Mouse (Mus musculus) induced T-regulatory cell, adult 2 months (primary cell): ENCODE measurements around the gene 9130213A22Rik.
"Not testable (repeated sequence)": the region's sequence is repeated elsewhere in the genome, so short reads cannot be mapped to it uniquely, and the experiment has no call there.

Experiments
- DNase-seq: peaks from one replicate; pipeline ENCODE4 v3.0.0-alpha.2; 2012; ENCODE audit warnings: low read depth

Gene 9130213A22Rik

DNA sequence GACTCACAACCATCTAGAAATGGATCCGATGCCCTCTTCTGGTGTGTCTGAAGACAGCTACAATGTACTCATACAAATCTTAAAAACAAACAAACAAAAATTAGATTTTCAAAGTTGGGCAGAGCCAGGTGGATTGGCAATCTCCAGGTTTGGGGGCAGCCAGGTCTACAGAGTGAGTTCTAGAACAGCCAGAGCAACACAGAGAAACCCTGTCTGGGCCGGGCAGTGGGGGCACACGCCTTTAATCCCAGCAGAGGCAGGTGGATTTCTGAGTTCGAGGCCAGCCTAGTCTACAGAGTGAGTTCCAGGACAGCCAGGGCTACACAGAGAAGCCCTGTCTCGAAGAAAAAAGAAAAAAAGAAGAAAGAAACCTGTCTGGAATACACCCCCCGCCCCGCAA, 28.5 kb downstream of the 9130213A22Rik start:
- DNase-seq: not testable (repeated sequence)

DNA sequence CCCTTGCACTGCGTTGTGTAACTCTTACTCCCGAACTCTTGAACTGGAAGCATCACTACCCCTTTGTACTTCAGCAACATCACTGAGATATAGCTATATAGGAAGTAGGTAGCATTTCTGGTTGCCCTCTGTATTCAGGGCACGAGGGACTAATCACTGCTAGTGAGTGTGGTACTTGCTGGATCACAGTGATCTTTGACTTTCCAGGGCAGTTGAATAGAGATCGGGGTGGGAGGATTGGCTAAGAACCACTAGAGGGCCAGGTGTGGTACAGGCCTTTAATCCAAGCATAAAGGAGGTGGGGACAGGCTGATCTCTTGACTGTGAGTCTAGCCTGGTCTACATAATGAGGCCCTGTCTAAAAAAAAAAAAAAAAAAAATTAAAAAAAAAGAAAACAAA, 29.5 kb downstream of the 9130213A22Rik start:
- peak; percentile 76 for DNase-seq

DNA sequence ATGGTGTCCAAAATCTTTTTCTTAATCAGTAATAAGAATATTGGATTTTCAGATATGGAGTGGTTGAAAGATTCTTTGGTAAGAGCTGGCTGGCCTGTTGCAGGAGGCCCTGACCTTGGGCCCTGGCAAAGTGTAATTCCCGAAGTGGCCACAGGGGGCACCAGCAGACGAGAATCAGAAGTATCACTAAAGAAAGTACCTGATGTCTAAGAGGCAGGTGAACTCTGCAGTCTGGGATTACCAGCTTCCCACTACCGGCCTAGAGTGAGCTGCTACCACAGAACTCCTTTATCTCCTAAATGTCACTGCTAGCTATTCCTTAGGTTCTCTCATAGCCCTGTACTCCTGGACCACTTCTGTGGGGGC, 30.0 kb downstream of the 9130213A22Rik start:
- peak; percentile 94 for DNase-seq

DNA sequence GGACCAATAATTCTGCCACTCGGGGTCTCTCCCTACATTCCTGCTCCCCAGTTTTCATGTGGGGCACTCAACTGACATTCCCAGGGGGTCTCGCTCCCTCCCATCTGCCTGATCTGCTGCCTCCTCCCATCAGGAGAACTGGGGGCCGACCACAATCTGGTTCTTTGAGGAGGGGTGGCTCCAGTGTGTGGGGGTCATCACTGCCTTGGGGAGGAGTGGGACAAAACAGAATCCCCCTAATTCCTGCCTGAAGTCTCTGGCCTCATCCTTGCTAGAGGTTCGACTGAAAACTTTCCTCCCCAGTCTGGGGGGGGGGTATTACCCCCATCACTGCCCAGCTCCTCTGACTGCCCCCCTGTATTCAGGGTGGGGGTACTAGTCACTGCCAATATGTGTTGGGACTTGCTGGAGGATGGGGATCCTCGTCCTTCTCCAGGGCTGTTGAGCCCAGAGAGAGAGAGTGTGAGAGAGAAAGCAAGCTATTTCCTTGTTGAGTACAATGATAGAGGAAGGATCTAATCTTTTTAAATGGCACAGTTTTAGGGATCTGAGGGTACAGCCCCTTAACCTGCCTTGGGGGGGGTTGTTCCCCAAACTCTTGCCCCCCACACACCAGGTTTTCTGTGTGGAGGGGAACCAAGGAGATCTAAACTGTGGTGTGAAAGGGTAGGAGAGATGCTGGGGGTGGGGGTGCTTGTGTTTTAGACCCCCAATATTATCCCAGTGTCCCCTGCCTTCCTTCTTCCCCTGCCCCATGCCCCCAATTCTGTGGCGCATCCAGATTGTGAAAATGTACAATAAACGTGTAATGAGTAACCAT, 30.6 kb downstream of the 9130213A22Rik start:
- no peak for DNase-seq

DNA sequence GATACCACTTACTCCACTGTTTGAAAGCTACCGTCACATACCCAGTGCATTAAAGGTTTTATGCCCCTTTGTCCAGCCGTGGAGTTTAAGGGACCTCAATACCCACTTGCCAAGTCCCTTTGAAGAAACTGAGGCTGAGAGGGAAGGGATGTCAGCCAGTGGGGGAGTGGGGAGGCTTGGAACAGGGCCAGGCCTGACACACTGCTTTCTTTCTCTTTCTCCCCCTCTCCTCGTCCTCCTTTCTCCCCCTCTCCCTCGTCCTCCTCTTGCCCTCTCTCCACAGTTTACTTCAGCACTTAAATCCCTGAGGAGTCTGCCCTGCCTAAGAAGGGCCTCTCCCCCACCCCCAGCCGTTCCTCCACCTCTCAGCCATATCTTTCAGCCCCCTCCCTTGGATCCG, 32.0 kb downstream of the 9130213A22Rik start:
- DNase-seq: no peak

DNA sequence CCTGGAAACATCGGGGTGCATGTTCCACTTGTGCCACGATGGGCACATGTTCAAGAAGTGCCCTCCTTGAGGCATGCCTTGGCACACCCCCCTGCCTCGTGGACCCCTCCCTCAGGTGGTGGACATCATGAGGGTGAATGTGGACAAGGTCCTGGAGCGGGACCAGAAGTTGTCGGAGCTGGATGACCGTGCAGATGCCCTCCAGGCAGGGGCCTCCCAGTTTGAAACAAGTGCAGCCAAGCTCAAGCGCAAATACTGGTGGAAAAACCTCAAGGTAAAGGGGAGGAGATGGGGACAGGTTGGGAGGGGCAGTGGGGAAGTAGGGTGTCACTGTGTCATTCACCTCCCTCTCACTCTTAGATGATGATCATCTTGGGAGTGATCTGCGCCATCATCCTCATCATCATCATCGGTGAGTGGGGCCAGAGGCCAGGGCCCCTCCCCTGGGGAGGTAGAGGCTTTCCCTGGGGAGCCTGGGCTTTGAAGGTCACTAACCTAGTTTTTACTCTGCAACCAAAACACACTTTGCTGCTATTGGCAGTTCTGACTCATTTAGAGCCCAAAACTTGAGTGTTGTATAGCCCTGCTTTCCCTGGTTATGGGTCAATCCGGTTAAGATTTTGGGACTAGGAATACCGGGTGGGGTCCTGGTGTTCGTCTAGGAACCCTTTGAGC, 32.6 kb downstream of the 9130213A22Rik start:
- DNase-seq: no peak

DNA sequence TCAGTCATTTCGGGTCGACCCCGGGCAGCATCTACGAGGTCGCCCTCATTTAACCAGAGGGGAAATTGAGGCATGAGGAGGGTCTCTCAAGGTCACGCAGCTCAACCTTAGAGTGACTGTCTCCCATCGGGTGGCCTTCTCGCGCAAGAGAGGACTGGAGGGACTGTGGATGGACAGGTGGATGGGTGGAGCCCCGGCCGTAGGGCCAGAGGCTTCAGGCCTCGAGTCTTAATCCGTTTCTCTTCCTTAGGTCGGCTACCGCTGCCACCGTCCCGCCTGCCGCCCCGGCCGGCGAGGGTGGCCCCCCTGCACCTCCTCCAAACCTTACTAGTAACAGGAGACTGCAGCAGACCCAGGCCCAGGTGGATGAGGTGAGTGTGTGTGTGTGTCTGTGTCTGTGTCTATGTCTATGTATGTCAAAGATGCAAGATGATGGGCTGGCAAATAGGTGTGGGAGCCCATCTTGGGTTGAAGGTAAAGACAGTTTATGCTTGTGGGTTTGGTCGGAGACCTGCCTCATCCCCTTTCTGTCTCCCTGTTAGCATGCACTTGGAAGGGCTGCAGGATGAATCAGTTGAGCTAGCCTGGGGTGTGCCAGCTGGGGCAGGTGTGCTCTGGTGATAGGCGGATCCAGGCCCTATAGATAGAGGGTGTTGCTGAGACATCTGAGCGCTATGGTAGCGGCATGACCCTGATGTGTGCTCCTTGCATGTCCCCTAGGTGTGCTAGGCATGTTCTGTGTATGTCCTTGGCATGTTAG, 33.4 kb downstream of the 9130213A22Rik start:
- DNase-seq: peak; percentile 60

DNA sequence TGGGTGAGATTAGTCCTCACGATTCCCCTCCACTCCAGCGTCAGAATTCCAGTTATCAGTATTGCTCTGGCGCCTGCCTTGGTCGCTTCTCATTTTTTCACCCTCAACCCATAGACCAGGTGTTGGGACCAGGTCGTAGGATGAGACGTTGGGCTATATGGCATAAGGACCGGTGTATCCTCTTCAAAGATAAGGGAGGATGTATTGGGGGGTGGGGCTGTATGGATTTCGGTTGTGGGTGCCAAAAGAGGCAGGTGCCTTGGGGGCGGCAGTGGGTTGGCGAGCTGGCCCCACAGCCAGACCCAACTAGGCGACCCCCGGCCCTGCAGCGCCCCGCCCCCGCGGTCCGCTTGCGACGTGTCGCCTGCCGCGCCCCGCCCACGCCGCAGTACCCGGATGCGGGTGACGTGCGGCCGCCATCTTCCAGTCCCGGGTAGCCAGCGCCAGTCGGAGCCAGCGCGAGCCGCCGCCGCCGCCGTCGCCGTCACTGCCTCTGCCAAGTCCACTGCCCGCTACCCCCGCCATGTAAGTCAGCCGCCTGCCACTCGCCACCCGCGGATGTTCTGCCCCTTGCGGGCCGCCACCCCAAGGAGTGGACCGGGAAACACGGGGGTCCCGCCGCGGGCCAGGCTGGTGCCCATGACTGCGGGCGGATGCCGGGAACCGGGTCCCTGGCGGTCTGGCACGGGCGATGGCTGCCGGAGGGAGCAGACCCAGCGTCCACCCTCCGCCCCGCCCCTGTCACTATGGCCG, 34.1 kb downstream of the 9130213A22Rik start, which contains the start of gene Vamp2:
Vamp2 (plus strand) TSS at position 388 of the 753 bp plus-strand sequence.
- peak; percentile 94 for DNase-seq

DNA sequence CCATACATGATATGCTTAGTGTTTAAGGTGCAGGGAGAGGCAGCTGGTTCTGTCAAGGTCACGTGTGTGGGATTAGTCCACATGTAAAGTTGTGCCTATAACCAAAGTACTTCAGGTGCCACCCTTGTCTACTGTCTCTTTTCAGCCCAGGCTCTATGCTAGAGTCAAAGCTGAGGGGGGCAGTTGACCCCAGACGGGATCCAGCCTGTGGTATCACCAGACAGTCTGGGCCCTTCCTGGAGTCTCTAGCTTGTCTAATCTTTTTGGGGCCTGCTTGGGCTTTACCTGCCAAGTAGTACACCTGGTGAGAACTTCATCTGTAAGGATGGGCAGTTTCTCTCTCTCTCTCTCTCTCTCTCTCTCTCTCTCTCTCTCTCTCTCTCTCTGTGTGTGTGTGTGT, 34.8 kb downstream of the 9130213A22Rik start:
- DNase-seq: peak; percentile 35

DNA sequence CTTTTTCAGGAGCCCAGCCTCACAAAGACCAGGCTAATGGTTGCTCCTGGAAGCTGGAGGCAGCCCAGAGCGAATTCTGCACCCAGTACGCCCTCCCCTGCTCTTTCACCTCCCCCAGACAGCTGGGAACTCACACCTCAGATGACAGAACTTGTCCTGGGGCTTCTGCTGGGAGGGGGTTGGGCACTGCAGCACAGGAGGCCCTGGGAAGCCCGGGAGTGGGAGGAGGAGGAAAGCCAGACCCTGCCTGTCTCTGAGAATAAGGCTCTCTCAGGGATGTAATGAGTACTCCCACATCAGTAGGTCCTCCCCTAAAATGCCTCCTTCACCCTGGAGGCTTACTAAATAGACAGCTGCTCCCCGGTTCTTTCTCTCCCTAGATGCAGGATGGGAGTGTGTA, 35.3 kb downstream of the 9130213A22Rik start:
- no peak for DNase-seq

DNA sequence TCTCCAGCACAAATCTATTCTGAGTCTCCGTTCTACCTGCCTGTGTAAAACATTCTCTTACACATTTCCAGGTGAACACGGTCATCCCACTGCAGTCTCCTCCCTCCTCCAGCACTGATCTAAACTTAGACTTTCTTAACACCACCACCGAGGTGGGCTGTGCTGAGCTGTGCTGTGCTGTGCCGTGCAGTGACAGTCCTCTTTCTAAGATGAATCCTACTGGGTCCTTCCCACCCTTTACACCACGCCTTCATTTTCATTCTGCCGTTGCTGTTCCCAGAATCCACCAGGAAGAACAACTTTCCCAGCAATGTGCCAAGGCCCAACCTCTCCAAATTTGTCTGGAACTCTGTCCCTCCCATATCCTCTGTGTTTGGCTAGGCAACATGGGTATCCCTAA, 36.0 kb downstream of the 9130213A22Rik start:
- no peak for DNase-seq

DNA sequence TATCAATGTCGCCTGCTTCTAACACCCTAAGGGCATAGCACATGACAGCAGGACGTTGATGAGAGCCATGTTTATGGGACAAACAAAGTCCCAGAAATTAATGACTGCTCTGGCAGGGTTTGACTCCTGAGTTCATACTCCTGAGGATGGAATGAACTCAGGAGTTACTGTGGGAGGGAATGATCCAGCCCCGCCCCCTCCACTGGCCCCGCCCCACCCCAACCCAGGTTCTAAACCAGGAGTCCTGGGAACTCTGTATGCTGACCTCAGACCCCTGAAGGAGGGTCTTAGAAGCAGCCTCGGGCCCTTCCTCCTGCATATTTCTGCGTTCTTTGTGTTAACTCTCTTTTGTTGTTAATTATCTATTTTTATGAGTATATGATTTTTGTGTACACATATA, 36.8 kb downstream of the 9130213A22Rik start:
- no peak for DNase-seq

DNA sequence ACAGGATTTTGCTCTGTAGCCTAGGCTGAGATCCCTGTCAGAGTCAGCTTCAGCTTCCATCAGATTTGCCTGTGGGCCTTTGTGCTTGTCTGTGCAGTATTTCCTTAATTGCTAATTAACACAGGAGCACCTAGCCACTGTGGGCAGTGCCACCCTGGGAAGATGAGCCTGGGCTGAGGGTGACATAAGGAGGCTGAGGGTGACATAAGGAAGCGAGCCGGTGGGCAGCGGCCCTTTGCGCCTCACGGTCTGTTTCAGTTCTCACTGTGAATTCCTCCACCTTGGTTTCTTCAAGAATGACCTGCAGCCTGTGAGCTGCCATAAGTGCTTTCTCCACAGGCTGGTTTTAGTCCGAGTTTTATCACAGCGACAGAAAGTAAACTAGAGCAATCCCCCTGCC, 40.8 kb downstream of the 9130213A22Rik start:
- no peak for DNase-seq

DNA sequence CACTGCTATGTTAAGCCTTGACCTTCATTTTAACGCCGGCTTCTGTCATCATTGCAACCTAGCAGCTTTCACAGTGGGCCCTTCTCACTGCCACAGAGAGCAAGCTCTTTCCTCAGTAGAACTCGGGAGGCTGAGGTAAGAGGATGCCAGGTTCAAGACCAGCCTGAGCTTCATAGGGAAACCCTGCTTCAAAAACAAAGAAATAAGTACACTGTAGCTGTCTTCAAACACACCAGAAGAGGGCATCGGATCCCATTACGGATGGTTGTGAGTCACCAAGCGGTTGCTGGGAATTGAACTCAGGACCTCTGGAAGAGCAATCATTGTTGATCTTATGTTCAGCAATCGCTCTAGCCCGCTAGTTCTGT, 41.5 kb downstream of the 9130213A22Rik start:
- no peak for DNase-seq

DNA sequence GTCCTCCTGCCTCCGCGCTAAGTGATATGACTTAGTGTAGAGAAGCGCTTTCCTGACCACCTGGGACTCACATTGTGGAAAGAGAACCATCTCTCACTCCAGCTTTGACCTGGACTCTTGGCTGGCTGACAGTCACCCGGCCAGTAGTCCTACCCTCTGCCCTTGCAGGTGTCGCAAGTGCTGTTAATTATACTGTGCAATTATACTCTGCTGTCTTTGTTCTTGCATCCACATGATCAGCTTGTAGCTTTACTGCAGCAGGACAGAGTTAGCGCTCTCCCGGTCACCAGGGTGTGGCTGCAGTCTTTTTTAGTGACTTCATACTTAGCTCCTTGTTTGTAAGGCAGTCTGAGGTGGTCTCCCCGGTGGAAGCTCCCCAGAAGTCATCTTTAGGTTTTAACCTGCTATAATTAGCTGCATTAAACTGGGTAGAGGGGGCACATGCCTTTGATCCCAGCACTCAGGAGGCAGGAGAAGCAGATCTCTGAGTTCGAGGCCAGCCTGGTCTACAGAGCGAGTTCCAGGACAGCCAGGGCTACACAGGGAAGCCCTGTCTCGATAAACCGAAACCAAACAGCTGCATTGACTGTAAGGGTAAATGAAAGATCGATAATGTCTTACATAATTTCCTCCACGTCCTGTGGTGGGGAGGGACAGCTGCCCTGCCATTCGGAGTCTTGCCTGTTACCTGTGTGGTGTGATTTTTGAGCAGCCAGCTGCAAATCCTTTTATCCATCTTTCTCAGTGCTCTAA, 42.1 kb downstream of the 9130213A22Rik start:
- DNase-seq: no peak

DNA sequence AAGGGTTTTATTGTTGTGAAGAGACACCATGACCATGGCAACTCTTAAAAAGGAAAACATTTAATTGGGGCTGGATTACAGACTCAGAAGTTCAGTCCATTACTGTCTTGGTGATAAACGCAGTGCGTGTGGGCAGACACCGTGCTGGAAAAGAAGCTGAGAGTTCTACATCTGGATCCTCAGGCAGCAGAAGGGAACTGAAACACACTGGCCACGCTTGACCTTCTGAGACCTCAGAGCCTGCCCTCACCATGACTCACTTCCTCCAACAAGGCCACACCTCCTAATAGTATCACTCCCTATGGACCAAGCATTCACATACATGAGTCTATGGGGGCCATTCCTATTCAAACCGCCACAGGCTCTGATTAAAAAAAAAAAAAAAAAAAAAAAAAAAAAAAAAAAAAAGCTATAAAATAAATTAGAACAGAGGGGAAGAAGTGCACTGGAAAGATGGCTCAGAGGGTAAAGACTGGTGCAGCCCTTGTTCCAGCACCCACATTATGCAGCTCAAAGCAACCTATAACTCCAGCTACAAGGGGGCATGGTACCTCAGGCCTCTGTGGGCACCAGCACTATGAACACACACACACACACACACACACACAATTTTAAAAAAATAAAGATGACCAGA, 43.5 kb downstream of the 9130213A22Rik start:
- no peak for DNase-seq

DNA sequence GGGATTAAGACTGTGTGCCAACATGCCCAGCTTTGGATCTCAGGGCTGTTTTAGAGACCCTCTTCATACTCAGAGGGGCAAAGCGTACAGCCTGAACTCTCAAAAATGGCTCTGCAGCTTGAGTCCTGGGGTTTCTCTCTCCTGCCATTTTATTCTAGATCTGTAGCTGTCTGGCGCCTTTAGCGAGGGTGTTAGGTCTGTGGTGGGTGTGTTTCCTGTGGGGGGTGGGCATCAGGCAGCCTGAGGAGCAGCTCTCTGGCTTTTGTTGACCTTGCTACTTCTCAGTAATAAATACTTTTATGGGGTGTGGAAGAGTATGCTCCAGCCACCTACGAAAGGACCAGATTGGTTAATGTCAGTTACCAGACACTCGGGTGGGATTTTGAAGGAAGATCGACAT, 44.3 kb downstream of the 9130213A22Rik start:
- DNase-seq: no peak

DNA sequence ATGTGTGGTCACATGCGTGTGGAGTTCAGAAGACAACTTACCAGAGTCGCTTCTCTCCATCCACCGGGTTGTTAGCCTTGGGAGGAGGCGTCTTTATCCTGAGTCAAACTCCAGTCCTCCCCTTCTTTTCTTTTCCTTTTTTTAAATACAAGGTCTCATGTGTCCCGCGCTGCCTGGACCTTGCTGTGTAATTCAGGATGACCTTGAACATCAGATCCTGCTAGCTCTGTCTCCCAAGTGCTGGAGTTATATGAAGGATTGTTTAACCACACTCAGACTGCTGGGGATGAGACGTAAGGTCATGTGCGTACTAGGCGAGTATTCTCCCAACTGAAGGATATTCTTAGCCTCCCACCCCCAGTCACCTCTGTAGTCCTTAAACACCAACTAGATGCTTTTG, 45.1 kb downstream of the 9130213A22Rik start:
- no peak for DNase-seq

DNA sequence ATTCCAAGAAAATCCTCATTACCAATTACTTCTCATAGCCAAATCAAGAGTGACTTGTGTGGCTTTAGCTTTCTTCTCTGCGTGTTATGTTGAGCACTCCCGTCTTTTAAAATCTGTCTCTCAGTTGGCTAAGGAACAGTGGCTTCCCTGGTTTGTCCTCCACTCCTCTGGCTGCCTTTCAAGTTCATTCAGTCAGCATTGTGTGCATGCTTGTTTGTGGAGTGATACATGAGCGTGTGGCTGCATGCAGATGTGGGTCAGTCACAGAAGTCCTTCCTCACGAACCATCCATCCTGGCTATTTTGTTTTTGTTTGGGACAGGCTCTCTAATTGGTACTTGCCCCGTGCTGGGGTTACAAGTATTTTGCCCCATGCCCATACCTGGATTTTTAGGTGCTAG, 45.8 kb downstream of the 9130213A22Rik start:
- no peak for DNase-seq

DNA sequence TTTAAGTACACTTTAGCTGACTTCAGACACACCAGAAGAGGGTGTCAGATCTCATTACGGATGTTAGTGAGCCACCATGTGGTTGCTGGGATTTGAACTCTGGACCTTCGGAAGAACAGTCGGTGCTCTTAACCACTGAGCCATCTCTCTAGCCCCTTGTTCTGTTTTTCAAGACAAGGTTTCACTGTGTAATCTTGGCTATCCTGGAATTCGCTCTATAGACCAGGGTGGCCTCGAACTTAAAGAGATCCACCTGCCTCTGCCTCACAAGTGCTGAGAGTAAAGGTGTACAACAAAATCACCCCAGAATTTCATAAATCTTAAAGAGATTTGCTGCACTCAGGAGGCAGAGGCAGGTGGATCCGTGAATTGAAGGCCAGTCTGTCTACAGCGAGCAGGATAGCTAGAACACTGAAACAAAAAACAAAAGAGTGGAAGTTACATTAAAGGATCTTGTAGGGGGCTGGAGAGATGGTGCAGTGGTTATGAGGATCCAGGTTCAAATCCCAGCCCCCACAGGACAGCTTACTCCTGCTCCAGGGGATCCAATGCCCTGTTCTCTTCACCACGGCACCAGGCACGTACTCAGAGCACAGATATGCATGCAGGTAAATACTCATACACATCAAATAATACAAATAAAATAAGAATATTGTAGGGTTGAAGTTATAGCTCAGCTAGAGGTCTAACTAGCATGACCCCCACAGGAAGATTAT, 46.5 kb downstream of the 9130213A22Rik start:
- no peak for DNase-seq
